Mouse (Mus musculus) pancreas, adult 10 weeks (tissue): ENCODE data around the gene Ebf4. TPM values are rescaled to one million over a fixed set of nuclear protein-coding genes. Genes with fewer than 3 reads are reported as not detected.

Experiments
- polyA plus RNA-seq: library from polyadenylated mRNA; stranded (reverse); fragments of 350-450 nt; fragmentation: Illumina TruSeq; extraction: RNeasy Lipid Tissue Mini Kit (QIAGEN cat#74804); gene quantifications from one replicate; pipeline ENCODE4 v1.2.3, GENCODE M21; 2015; ENCODE audit warnings: low read depth, low replicate concordance; ENCODE audit not compliant: insufficient read depth

The Ebf4 gene
- polyA plus RNA-seq = 0.59 TPM

DNA sequence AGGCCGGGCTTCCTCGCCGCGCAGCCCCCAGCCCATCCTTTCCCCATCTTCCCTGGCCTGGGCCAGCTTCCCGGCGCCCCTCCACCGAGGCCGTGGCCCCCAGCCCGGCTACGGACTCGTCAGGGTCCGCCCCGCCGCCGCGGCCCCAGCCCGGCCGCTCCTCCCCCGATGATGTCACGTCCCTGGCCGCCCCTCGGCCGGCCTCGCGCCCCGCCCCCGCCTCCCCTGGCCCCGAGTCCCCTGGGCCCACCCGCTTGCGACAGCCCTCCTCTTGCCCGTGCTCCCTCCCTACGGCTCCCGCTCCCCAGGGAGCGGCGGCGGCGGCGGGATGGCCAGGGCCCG, at the start of gene Ebf4:
TSS of gene Ebf4 (plus strand) at position 234 of the 342 bp plus-strand sequence.

DNA sequence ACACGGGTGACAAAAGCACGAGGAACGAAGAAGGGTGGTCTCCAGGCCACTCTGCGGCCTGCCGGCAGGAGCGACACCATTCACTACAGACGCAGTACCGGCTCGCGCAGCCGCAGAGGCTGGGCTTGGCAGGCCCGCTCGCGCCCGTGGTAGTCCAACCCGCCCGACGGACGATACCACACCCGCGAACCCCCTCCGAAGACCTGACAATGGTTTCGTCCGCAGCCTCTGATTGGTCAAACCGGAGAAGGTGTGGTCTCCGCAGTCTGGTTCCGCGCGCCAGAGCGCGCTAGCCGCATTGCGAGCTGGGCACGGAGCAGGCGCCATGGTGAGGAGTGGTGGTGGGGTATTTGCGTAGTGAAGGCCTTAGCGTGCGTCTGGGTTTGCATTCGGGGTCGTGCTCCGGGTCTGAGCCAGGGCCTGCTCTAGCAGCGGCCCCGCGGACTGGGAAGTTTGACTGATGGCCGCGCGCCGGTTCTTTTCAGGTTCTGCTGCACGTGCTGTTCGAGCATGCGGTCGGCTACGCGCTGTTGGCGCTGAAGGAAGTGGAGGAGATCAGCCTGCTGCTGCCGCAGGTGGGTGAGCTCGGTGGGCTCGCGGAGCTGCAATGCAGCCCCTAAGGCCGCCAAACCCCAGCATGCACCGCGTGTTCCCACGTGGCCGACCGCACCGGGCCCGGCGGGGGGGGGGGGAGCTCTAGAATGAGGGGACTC, 20.7 kb upstream of the Ebf4 start, which contains the start of gene Nop56:
TSS of gene Nop56 (plus strand) at position 282 of the 713 bp plus-strand sequence.

DNA sequence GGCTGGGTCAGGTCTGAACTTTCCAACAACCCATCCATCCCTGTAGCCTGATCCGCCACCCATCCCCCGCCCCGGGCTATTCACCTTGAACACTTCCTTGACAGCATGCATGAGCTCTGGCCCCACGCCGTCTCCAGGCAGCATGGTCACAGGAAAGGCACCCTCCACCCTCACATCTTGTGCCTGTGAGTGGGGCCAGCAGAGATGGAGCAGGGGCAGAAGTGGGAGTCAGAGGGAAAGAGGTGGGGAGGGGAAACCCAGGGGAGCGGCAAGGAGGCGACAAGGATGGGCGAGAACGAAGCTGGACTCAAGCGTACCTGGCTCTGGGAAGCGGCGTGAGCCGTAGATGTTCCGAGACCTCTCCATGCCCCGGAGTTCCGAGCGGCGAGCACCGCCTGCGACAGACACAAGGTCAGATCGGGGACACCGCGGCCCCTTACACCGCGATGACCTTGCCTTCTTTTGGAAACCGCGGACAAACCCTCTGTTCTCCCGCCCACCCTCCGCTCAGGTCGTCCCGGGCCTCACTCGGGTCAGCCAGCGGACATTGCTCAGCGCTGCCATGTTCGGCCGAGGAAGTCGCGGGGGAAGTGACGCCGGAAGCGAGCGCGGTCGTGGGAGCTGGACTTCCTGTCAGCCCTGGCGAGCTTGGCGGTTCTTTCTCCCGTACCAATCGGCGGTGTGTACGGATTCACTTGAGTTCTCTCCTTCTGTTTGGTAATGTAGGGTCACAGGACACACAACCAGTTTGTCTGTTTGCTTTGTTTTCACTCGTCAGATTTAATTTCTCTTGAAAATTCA, 10.9 kb upstream of the Ebf4 start, which contains the start of gene Idh3b:
TSS of gene Idh3b (minus strand) at position 694 of the 801 bp plus-strand sequence.

DNA sequence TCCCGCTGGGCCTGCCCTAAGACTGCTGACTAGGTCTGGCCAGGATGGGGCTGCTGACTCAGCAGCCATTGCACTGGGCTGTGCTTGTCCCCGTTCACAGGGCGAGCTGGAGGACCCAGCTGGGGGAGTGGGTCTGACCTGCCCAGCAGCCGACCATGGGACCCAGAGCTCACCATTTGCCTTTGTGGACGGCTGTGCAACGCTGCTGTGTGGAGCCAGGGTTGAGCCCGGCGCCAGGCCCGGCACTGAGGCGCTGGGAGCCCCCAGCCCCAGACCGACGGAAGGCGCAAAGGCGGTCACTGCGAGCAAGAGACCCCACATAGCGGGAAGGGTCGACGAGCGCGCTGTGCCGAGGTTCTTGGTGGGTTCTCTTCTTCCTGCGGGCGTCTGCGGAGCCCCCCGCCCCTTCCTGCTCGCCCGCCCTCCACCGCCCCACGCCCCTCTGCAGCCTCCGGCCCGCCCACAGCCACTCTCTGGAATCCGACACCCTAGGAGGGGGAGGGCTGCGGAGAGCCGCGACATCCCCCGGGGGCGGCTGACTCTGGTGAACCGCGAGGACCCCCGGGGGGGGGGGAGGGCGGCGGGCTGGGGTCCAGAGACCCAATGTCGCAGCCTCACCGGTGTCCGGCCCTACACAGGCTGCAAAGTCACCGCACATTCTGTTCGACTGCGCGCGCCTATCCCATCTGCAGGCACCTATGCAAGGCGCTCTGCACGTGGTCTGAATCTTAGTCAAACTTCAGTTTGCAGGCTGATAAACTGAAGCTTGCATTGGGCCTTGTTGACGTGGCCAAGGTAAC, 102.4 kb downstream of the Ebf4 start, which contains the start of gene Cpxm1:
TSS of gene Cpxm1 (minus strand) at position 389 of the 800 bp plus-strand sequence.

DNA sequence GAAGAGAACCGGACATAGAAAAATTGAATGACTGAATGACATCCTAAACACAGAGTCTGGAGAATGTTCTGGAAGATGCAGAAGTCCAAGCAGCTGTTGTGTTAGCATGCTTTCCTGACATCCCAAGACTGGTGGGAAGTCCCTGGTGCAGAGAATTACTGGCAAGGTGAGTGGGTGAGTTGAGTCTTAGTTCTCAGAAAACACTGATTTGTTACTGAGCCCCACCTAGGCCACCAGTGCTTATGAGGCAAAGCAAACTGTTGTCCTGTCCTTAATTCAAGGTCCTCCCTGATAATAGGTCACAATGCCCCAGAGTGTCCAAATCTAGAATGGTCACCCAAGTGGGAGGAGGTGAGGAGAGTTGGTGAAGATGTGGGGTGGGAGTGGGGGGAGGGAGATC, 110.0 kb downstream of the Ebf4 start, which contains the start of the genes Gm28372 and 1700020A23Rik:
TSS of gene Gm28372 (plus strand) at position 301 of the 400 bp plus-strand sequence.
TSS of gene 1700020A23Rik (plus strand) at position 321 of the 400 bp plus-strand sequence.

DNA sequence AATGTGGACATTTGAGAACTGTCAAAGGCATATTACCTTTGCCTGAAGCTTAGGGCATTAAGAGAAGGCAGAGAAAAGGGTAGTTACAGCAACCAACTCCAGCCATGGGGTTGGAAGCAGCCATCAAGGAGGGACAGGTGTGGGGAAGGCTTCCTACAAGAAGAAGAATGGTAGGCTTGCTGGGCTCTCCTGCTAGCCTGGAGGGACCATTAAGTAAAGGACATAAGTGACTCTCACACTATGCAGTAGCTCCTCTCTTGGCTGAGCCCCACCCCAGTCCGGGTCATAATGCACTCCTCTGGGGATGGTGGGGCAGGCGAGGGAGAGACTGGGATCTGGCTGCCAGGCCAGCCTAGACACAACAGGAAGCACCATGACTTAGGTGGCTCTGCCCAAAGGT, 111.2 kb downstream of the Ebf4 start, which contains the start of gene Tmem239:
TSS of gene Tmem239 (plus strand) at position 301 of the 400 bp plus-strand sequence.

Other genes with a start within 250 kb of the Ebf4 start
- not detected for gene Tgm6, start 182.8 kb upstream of the Ebf4 start, polyA plus RNA-seq
- 31.1 TPM for gene Snrpb, start 115.8 kb upstream of the Ebf4 start, polyA plus RNA-seq
- gene Tmc2, start 100.0 kb upstream of the Ebf4 start, polyA plus RNA-seq = not detected
- gene Nop56, start 20.7 kb upstream of the Ebf4 start, polyA plus RNA-seq = 54.7 TPM
- 38.5 TPM for gene Idh3b, start 10.6 kb upstream of the Ebf4 start, polyA plus RNA-seq
- gene Cpxm1, start 102.4 kb downstream of the Ebf4 start, polyA plus RNA-seq = 6.9 TPM
- gene Gm28372, start 110.1 kb downstream of the Ebf4 start, polyA plus RNA-seq = not detected
- not detected for gene 1700020A23Rik, start 110.1 kb downstream of the Ebf4 start, polyA plus RNA-seq
- gene Tmem239, start 111.3 kb downstream of the Ebf4 start, polyA plus RNA-seq = not detected
- gene Vps16, start 129.2 kb downstream of the Ebf4 start, polyA plus RNA-seq = 51.8 TPM
- gene Pced1a, start 129.5 kb downstream of the Ebf4 start, polyA plus RNA-seq = 6.8 TPM
- gene Ptpra, start 155.1 kb downstream of the Ebf4 start, polyA plus RNA-seq = 13.0 TPM